Mouse (Mus musculus) limb, embryonic 14.5 days (tissue): ENCODE measurements around the gene Susd1. TPM values are rescaled to one million over a fixed set of nuclear protein-coding genes. Genes with fewer than 3 reads are reported as not detected.
A peak's percentile ranks its signal among the peaks of the same experiment; 100 is the strongest.

Source experiments
- ATAC-seq: fragments of 200-750 bp; cut with Nextera tagmentation; 2 replicates; pipeline ENCODE4 v1.8.0; 2017; ENCODE audit warnings: low read depth, moderate number of reproducible peaks, moderate TSS enrichment; ENCODE audit not compliant: low FRiP score
- DNase-seq: peaks from one replicate; pipeline ENCODE4 v3.0.0-alpha.2; 2015; ENCODE audit warnings: low spot score
- H3K27ac ChIP-seq: fragments of 300-500 bp; sonication (generic); replicated peaks from 2 replicates; pipeline ENCODE4 v1.5.1; 2014; ENCODE audit warnings: low read depth, mild to moderate bottlenecking, low read length, moderate library complexity, mixed read lengths
- H3K27me3 ChIP-seq: fragments of 300-500 bp; sonication (generic); 2 replicates; pipeline ENCODE4 v1.6.1; 2014; ENCODE audit warnings: low read length, mixed read lengths; ENCODE audit not compliant: control insufficient read depth, insufficient read depth
- H3K36me3 ChIP-seq: fragments of 300-500 bp; sonication (generic); 2 replicates; pipeline ENCODE4 v1.6.1; 2014; ENCODE audit warnings: mild to moderate bottlenecking, low read length, moderate library complexity, mixed read lengths; ENCODE audit not compliant: control insufficient read depth, insufficient read depth
- H3K4me1 ChIP-seq: fragments of 300-500 bp; sonication (generic); 2 replicates; pipeline ENCODE4 v1.6.1; 2014; ENCODE audit warnings: antibody characterized with exemption, low read length, mixed read lengths; ENCODE audit not compliant: control insufficient read depth, insufficient read depth
- H3K4me2 ChIP-seq: fragments of 300-500 bp; sonication (generic); replicated peaks from 2 replicates; pipeline ENCODE4 v1.6.1; 2014; ENCODE audit warnings: low read depth, mild to moderate bottlenecking, low read length, moderate library complexity; ENCODE audit not compliant: severe bottlenecking
- H3K4me3 ChIP-seq: fragments of 300-500 bp; sonication (generic); replicated peaks from 2 replicates; pipeline ENCODE4 v1.5.1; 2014; ENCODE audit warnings: low read length
- H3K9ac ChIP-seq: fragments of 300-500 bp; sonication (generic); 2 replicates; pipeline ENCODE4 v1.6.1; 2014; ENCODE audit warnings: mild to moderate bottlenecking, low read depth, low read length, moderate library complexity; ENCODE audit not compliant: severe bottlenecking
- H3K9me3 ChIP-seq: fragments of 300-500 bp; sonication (generic); 2 replicates; pipeline ENCODE4 v1.6.1; 2016; ENCODE audit warnings: low read length; ENCODE audit not compliant: control insufficient read depth
- POLR2A ChIP-seq: fragments of 200-500 bp; IDR thresholded peaks from 2 replicates; pipeline ENCODE4 v1.8.0; 2012; ENCODE audit warnings: inconsistent platforms, mild to moderate bottlenecking, moderate library complexity, borderline replicate concordance; ENCODE audit not compliant: insufficient read depth, insufficient read length; ENCODE audit errors: extremely low read depth
- WGBS: fragments of 180-500 bp; shearing (Covaris S2); extraction: QIAGEN DNeasy Blood & Tissue Kit; methylation state at CpG from one replicate; pipeline ENCODE4 v1.1.7; 2014; 5-methylcytosine and 5-hydroxymethylcytosine counted together
- polyA plus RNA-seq, 2 experiments: library from polyadenylated mRNA; depleted of rRNA in 1 of 2; stranded (reverse) in 1 of 2; unstranded in 1 of 2; fragments of >200 nt; fragmentation: Nextera tagmentation in 1 of 2; extraction: Ambion mirVana in 1 of 2; gene quantifications; 2 replicates each; pipeline versions ENCODE4 v1.2.1 to v1.2.3; 2012 to 2014

The Susd1 gene
- polyA plus RNA-seq, 2 experiments: 2.3 to 5.6 TPM

- no peak overlapping the region for H3K4me2 ChIP-seq
- no peak overlapping the region for H3K27ac ChIP-seq
- no peak overlapping the region for H3K4me3 ChIP-seq
- ATAC-seq: no peak
- H3K9ac ChIP-seq: no peak overlapping the region
- WGBS: 51% methylated on average over 7 of the region's 7 CpGs
- no peaks in the 10 kb centered on the region for H3K9me3 ChIP-seq
- H3K4me1 ChIP-seq: no peaks in the 10 kb centered on the region
- no peaks in the 10 kb centered on the region for H3K27me3 ChIP-seq
- no peaks in the 10 kb centered on the region for H3K36me3 ChIP-seq
- no peak for TF ChIP-seq POLR2A
- DNase-seq: peak; percentile 47
Measured at GRCm38 (mm10) chr4:59349425-59350185, 88.8 kb downstream of the Susd1 start.

DNA sequence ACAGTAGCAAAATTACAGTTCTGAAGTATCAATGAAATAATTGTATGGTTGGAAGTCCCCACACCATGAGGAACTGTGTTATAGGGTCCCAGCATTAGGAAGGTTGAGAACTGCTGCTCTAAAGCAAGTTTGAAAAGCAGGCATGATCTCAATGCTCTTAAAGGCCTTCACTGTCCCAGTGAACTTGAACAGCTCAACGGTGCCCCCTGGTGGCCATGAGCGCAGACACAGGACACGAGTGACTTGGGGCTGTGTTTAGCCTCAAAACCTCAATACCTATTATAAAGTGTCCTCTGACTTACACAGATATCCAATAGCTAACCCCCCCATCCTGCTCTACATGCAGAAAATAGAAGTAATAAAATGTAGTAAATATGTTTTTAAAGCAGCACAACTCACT lies 97.7 kb downstream of the Susd1 start:
- Histone ChIP-seq H3K4me1 (peaks cover 14% of the 10 kb centered on the region), H3K4me3 (no peak overlapping the region), H3K27ac (no peak overlapping the region), H3K27me3 (no peaks in the 10 kb centered on the region), H3K9ac (no peak overlapping the region), H3K4me2 (no peak overlapping the region), H3K36me3 (no peaks in the 10 kb centered on the region), H3K9me3 (no peaks in the 10 kb centered on the region)
- TF ChIP-seq POLR2A: no peak
- ATAC-seq: peak; percentile 81
- DNase-seq: peak; percentile 84
- 3% methylated on average over 3 of the region's 3 CpGs for WGBS

- Histone ChIP-seq H3K27me3 (no peaks in the 10 kb centered on the region), H3K4me2 (no peak overlapping the region), H3K9me3 (no peaks in the 10 kb centered on the region), H3K27ac (no peak overlapping the region), H3K9ac (no peak overlapping the region), H3K4me1 (peaks cover 15% of the 10 kb centered on the region), H3K4me3 (no peak overlapping the region), H3K36me3 (no peaks in the 10 kb centered on the region)
- no peak for DNase-seq
- TF ChIP-seq POLR2A: no peak
- WGBS: 50% methylated on average over 5 of the region's 5 CpGs
- no peak for ATAC-seq
Measured at GRCm38 (mm10) chr4:59340046-59340445, 98.4 kb downstream of the Susd1 start.

GRCm38 (mm10) chr4:59338896-59339535 lies 99.4 kb downstream of the Susd1 start:
- H3K36me3 ChIP-seq: no peaks in the 10 kb centered on the region
- H3K4me2 ChIP-seq: no peak overlapping the region
- H3K27me3 ChIP-seq: no peaks in the 10 kb centered on the region
- no peak for ATAC-seq
- H3K4me1 ChIP-seq: peaks cover 15% of the 10 kb centered on the region
- no peak for DNase-seq
- H3K27ac ChIP-seq: no peak overlapping the region
- H3K9ac ChIP-seq: no peak overlapping the region
- TF ChIP-seq POLR2A: no peak
- no peaks in the 10 kb centered on the region for H3K9me3 ChIP-seq
- 90% methylated on average over 8 of the region's 8 CpGs for WGBS
- no peak overlapping the region for H3K4me3 ChIP-seq

DNA sequence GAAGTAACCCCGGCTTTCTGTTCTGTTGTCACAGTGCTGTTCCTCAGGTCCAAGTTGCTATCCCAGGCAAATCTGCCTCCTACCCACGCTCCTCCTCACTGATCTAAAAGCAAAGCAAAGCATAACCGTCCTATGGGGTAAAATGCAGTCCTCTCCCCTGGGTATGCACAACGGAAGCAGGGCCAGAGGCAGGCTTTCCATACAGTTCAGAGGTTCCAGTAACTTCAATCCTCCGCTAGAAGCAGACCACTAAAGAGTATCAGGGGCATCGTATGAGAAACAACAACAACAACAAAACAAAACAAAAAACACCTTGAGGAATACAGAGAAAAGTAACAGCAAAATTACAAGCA lies 100.9 kb downstream of the Susd1 start:
- WGBS: 87% methylated on average over 6 of the region's 6 CpGs
- DNase-seq (no peak), ATAC-seq (no peak)
- no peak overlapping the region for H3K27ac ChIP-seq
- no peak overlapping the region for H3K9ac ChIP-seq
- no peaks in the 10 kb centered on the region for H3K9me3 ChIP-seq
- H3K36me3 ChIP-seq: no peaks in the 10 kb centered on the region
- H3K4me3 ChIP-seq: no peak overlapping the region
- TF ChIP-seq POLR2A: no peak
- no peaks in the 10 kb centered on the region for H3K27me3 ChIP-seq
- no peak overlapping the region for H3K4me2 ChIP-seq
- H3K4me1 ChIP-seq: peaks cover 15% of the 10 kb centered on the region
